Mouse (Mus musculus): ENCODE measurements around the gene Ppp1r1b. TPM values are rescaled to one million over a fixed set of nuclear protein-coding genes. Genes with fewer than 3 reads are reported as not detected.
A peak's percentile ranks its signal among the peaks of the same experiment; 100 is the strongest.

Gene Ppp1r1b
- polyA plus RNA-seq, 2 experiments = 2.9 to 3.6 TPM

DNA sequence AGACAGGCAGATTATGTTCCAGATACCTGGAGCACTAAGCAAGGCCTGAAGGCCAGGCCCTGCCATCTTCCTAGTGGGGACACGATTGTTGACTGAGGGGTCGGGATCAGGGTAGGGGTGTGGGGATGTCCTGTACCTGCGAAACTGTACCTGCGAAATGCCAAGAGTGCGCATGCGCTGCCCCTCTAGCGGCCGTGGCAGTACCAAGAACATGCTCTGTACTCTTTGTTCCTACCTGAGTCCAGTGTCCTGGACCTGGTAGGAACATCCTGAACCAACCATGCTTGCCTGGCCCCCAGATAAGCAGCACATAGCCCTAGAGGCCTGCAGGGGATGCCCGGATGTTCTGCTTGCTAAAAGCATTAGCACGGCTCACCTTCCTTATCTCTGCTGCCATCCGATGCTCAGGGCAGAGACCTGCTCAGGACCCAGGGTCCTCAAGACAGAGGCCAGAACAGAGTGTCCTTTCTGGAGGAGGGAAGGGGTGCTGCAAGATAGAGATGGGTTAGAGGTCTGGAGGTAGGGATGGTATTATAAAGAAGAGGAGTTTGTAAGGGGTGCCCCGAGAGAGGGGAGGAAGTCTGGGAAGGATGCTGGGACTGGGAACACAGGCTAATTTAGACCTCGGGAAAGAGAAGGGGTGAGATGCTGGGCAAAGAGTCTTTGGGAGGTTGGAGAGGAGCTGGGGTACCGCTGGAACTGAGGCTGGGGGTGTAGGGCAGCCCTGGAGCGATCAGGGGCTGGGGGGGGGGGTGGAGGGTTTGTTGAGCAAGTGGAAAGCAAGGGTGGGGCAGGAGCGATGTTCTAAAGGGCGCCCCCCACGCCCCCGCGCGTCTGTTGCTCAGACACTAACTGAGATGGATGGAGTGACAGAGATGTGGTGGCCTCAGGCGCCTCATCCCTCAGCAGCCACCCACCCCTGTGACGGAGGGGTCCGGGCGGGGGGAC, 37.7 kb downstream of the Ppp1r1b start, which contains the start of gene Pnmt:
Gene Pnmt (plus strand): TSS at position 813 of the 948 bp plus-strand sequence.
- H3K4me3 ChIP-seq (replicated peaks; ENCODE audit: low read length) = no peak within 1 kb of the TSS; the same call in 1 of the 2 replicates
- no peaks in the 10 kb centered on the region for H3K36me3 ChIP-seq (ENCODE audit: control insufficient read depth, insufficient read depth, low read length)
- H3K4me2 ChIP-seq (replicated peaks; ENCODE audit: low read depth, low read length, severe bottlenecking) = no peak within 1 kb of the TSS
- H3K9me3 ChIP-seq (ENCODE audit: control insufficient read depth, low read length) = no peaks in the 10 kb centered on the region
- H3K4me1 ChIP-seq (ENCODE audit: control insufficient read depth, insufficient read depth, low read length) = no peaks in the 10 kb centered on the region; the same call in 1 of the 2 replicates
- DNase-seq (ENCODE audit: low spot score) = no peak
- H3K27me3 ChIP-seq (ENCODE audit: control insufficient read depth, insufficient read depth, low read length) = peaks cover 42% of the 10 kb centered on the region
- H3K27ac ChIP-seq (replicated peaks; ENCODE audit: low read depth, low read length) = no peak within 1 kb of the TSS
- no peak for ATAC-seq (ENCODE audit: low FRiP score, low read depth)
- 44% methylated on average over 24 of the region's 25 CpGs for WGBS
- no peak within 1 kb of the TSS for H3K9ac ChIP-seq (ENCODE audit: low read depth, low read length, severe bottlenecking)
- no peak for TF ChIP-seq POLR2A (IDR thresholded peaks at IDR 0.05; ENCODE audit: borderline replicate concordance, extremely low read depth, insufficient read depth, insufficient read length)

DNA sequence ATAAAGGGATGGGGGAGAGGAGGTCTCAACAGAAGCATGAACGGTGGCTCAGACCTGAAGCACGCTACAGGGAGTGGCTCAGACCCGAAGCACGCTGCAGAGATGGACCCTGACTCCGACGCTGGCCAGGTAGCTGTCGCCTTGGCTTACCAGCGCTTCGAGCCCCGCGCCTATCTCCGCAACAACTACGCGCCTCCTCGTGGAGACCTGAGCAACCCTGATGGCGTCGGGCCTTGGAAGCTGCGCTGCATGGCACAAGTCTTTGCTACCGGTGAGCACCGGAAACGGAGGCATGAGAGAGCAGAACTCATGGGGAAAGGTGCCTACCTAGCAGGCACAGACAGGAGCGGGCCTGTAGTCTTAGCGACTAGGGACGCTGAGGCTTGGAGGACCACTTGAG, 38.4 kb downstream of the Ppp1r1b start:
- Histone ChIP-seq H3K9me3 (ENCODE audit: control insufficient read depth, low read length) (no peaks in the 10 kb centered on the region), H3K9ac (ENCODE audit: low read depth, low read length, severe bottlenecking) (no peak overlapping the region), H3K36me3 (ENCODE audit: control insufficient read depth, insufficient read depth, low read length) (no peaks in the 10 kb centered on the region), H3K27me3 (ENCODE audit: control insufficient read depth, insufficient read depth, low read length) (peaks cover 42% of the 10 kb centered on the region), H3K4me3 (replicated peaks; ENCODE audit: low read length) (no peak overlapping the region; the same call in 1 of the 2 replicates), H3K4me2 (replicated peaks; ENCODE audit: low read depth, low read length, severe bottlenecking) (no peak overlapping the region), H3K27ac (replicated peaks; ENCODE audit: low read depth, low read length) (no peak overlapping the region), H3K4me1 (ENCODE audit: control insufficient read depth, insufficient read depth, low read length) (no peaks in the 10 kb centered on the region; the same call in 1 of the 2 replicates)
- DNase-seq (ENCODE audit: low spot score) = no peak
- 11% methylated on average over 23 of the region's 24 CpGs for WGBS
- ATAC-seq (ENCODE audit: low FRiP score, low read depth) = no peak
- no peak for TF ChIP-seq POLR2A (IDR thresholded peaks at IDR 0.05; ENCODE audit: borderline replicate concordance, extremely low read depth, insufficient read depth, insufficient read length)

DNA sequence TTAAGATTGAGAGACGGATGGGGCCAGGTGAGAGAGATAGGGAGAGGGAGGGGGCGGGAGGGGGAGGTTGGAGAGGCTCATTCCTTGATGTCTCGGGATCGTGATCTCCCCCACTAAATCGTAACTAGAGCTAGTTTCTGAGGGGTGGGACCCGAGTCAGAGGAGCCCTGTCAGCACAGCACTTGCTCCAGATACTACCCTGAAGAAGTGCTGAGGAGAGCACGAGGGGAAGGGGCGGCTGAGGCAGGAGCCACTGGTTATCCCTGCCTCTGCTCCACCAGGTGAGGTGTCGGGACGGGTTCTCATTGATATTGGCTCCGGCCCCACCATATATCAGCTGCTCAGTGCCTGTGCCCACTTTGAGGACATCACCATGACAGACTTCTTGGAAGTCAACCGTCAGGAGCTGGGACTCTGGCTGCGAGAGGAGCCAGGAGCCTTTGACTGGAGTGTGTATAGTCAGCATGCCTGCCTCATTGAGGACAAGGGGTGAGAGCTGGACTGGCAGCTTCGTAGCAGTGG, 38.9 kb downstream of the Ppp1r1b start:
- Histone ChIP-seq H3K27me3 (ENCODE audit: control insufficient read depth, insufficient read depth, low read length) (peaks cover 42% of the 10 kb centered on the region), H3K36me3 (ENCODE audit: control insufficient read depth, insufficient read depth, low read length) (no peaks in the 10 kb centered on the region), H3K27ac (replicated peaks; ENCODE audit: low read depth, low read length) (no peak overlapping the region), H3K4me1 (ENCODE audit: control insufficient read depth, insufficient read depth, low read length) (no peaks in the 10 kb centered on the region; the same call in 1 of the 2 replicates), H3K9ac (ENCODE audit: low read depth, low read length, severe bottlenecking) (no peak overlapping the region), H3K4me2 (replicated peaks; ENCODE audit: low read depth, low read length, severe bottlenecking) (no peak overlapping the region), H3K4me3 (replicated peaks; ENCODE audit: low read length) (no peak overlapping the region), H3K9me3 (ENCODE audit: control insufficient read depth, low read length) (no peaks in the 10 kb centered on the region)
- DNase-seq (ENCODE audit: low spot score) (no peak), ATAC-seq (ENCODE audit: low FRiP score, low read depth) (no peak)
- 39% methylated on average over 14 of the region's 14 CpGs for WGBS
- TF ChIP-seq POLR2A (IDR thresholded peaks at IDR 0.05; ENCODE audit: borderline replicate concordance, extremely low read depth, insufficient read depth, insufficient read length) = no peak

DNA sequence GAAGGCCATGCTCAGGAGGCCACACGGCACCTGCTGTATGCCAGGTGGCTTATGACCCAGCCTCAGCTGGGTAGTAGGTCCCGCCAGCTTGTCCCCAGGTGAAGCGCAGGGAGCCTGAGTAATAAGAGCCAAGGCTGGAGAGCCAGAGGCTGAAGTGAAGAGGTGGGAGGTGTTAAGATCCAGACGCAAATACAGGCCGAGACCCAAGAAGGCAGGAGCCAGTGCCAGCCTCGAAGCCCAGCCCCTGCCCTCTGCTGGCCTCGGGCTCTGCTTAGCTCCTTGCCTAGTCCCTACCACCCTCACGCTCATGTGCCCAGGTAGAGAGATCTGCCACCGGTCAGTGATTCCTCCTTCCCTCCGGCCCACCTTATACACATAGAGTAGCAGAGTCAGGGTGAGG, 40.1 kb downstream of the Ppp1r1b start:
- no peak for TF ChIP-seq POLR2A (IDR thresholded peaks at IDR 0.05; ENCODE audit: borderline replicate concordance, extremely low read depth, insufficient read depth, insufficient read length)
- no peak overlapping the region for H3K4me3 ChIP-seq (replicated peaks; ENCODE audit: low read length)
- no peak overlapping the region for H3K4me2 ChIP-seq (replicated peaks; ENCODE audit: low read depth, low read length, severe bottlenecking)
- WGBS = 67% methylated on average over 10 of the region's 10 CpGs
- H3K9ac ChIP-seq (ENCODE audit: low read depth, low read length, severe bottlenecking) = no peak overlapping the region
- H3K9me3 ChIP-seq (ENCODE audit: control insufficient read depth, low read length) = no peaks in the 10 kb centered on the region
- peaks cover 42% of the 10 kb centered on the region for H3K27me3 ChIP-seq (ENCODE audit: control insufficient read depth, insufficient read depth, low read length)
- DNase-seq (ENCODE audit: low spot score) (no peak), ATAC-seq (ENCODE audit: low FRiP score, low read depth) (no peak)
- H3K27ac ChIP-seq (replicated peaks; ENCODE audit: low read depth, low read length) = no peak overlapping the region
- H3K4me1 ChIP-seq (ENCODE audit: control insufficient read depth, insufficient read depth, low read length) = peaks cover 1% of the 10 kb centered on the region
- H3K36me3 ChIP-seq (ENCODE audit: control insufficient read depth, insufficient read depth, low read length) = no peaks in the 10 kb centered on the region

DNA sequence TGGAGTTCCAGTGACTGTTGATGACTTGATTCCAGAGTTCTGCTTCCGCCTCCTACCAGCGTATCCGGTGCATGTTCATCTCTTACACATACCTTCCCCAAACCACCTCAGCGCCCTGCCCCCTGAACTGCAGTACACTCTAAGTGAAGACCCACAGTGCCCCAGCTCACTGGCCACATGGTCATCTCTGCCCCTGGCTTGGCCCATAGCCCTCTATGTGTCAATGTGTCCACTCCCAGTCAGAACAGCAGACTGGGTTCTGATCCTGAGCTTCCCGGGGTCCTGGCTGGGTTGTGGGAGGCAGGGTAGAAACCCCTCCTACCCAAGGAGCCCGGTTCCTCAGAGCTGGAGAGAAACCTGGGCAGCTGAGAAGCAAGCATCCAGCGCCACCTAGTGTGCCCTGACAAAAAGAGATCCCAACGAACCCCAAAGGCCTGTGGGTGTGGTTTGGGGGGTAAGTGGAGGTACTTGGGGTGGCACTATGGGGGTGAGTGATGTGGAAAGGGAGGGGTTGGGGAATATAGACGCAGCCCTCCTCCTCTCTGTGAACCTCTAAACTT, 41.1 kb downstream of the Ppp1r1b start:
- Histone ChIP-seq H3K36me3 (ENCODE audit: control insufficient read depth, insufficient read depth, low read length) (no peaks in the 10 kb centered on the region), H3K9ac (ENCODE audit: low read depth, low read length, severe bottlenecking) (0 out of 2 replicates have a peak overlapping the region, but pooled peaks have one; percentile 21), H3K9me3 (ENCODE audit: control insufficient read depth, low read length) (no peaks in the 10 kb centered on the region), H3K4me2 (replicated peaks; ENCODE audit: low read depth, low read length, severe bottlenecking) (no peak overlapping the region), H3K27me3 (ENCODE audit: control insufficient read depth, insufficient read depth, low read length) (peaks cover 39% of the 10 kb centered on the region), H3K4me3 (replicated peaks; ENCODE audit: low read length) (no peak overlapping the region), H3K4me1 (ENCODE audit: control insufficient read depth, insufficient read depth, low read length) (peaks cover 5% of the 10 kb centered on the region), H3K27ac (replicated peaks; ENCODE audit: low read depth, low read length) (no peak overlapping the region)
- TF ChIP-seq POLR2A (IDR thresholded peaks at IDR 0.05; ENCODE audit: borderline replicate concordance, extremely low read depth, insufficient read depth, insufficient read length) = no peak
- 32% methylated on average over 9 of the region's 9 CpGs for WGBS
- DNase-seq (ENCODE audit: low spot score) = peak; percentile 55
- no peak for ATAC-seq (ENCODE audit: low FRiP score, low read depth)
